Mouse (Mus musculus) heart, adult 11 months (tissue): Measurements from ENCODE around the gene Pou1f1.

ENCODE experiments used
- DNase-seq: peaks from one replicate; pipeline ENCODE4 v3.0.0; 2022

Gene Pou1f1

DNA sequence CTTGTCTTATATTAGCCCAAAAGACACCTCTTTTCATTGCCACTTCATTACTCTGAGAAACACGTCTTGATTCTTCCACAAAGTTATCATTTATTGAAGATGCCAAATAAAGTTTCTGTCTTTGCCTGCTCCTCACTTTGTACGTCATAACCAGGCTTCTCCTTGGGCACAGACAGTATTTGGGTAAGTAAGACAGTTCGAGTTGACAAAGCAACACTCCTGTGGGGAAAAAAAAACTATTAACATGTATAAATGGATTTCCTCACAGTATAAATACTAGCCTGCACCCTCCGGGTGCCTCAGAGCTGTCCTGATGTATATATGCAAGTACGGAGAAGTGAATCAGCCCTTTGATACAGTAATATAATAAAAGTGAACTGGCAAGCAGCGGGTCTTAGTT, at the start of gene Pou1f1:
Gene Pou1f1, plus strand, starts transcription at position 301 of the 400 bp plus-strand sequence.
- DNase-seq, result no peak

DNA sequence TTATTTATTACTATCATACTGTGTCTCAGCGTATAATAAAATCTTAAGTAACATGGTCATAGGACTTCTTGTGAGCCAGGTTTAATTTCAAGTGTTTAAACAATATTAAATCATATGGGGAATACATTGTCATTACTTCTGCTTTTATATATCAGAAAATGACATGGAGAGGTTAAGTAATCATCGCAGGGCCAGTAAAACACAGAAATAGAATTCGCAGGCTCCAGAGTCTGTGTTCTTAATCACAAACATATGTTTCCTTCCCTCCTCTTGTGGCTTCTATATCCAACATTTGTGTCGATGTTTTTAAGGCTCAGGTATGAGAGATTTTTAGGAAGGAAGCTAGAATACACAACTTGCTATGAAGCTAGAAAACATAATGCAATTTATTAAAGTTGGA, 49.7 kb upstream of the Pou1f1 start:
- no peak for DNase-seq

GRCm38 (mm10) chr16:65472472-65473001, 47.8 kb upstream of the Pou1f1 start:
- DNase-seq, result no peak

- no peak for DNase-seq
Observed at GRCm38 (mm10) chr16:65485726-65486125, 34.6 kb upstream of the Pou1f1 start.

GRCm38 (mm10) chr16:65496030-65496429, 24.3 kb upstream of the Pou1f1 start:
- DNase-seq, result no peak

- no peak for DNase-seq
Observed at GRCm38 (mm10) chr16:65497049-65497448, 23.3 kb upstream of the Pou1f1 start.

DNA sequence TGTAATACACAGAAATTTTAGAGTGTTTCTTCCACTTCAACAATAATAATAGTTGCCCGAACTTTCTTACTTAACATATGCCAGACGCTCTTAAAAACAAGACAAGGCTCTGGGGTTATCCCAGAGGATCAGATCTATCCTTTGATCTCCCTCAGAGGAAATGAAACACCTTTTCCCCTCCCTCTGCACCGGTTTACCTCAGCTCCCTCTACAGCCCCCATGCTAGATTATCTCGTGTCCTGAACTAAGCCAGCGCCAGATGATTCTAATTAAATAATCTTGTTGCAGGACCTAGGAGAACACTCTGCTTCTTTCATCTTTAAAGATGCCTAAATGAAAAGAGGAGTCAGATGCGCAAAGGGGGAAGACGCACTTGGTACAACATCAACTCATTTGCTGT, 6.1 kb upstream of the Pou1f1 start:
- DNase-seq, result no peak

DNA sequence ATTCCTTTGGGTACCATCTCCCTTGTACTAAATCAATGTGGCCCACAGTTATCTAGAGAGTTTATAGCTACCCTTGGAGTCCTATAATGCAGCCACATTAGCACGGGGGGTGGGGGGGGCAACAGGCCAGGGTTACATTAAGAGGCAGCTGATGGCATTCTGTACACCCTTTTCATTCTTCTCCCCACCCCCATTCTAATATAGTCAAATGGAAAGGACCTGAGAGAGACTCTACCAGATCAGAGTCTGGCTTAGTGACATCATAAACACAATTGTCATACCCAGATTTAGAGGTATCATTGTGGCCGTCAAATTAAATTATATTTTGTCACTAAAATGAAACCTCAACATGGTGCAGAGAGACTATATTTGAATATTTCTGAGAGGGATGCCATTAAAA, 5.7 kb downstream of the Pou1f1 start:
- no peak for DNase-seq

GRCm38 (mm10) chr16:65526695-65527094, 6.4 kb downstream of the Pou1f1 start:
- no peak for DNase-seq

DNA sequence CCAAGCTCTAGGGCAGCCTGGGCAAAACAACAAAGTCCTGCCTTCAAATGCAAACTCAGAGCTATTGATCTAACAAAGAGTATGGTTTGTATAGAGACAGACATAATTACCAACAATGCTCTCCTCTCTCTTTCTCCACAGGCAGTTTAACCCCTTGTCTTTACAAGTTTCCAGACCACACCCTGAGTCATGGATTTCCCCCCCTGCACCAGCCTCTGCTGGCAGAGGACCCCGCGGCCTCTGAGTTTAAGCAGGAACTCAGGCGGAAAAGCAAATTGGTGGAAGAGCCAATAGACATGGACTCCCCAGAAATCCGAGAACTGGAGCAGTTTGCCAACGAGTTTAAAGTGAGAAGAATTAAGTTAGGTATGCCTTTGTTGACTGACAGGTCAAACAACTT, 9.3 kb downstream of the Pou1f1 start:
- no peak for DNase-seq

- DNase-seq, result no peak
Observed at GRCm38 (mm10) chr16:65531663-65532062, 11.4 kb downstream of the Pou1f1 start.

- DNase-seq, result no peak
Observed at GRCm38 (mm10) chr16:65533315-65533999, 13.1 kb downstream of the Pou1f1 start.

- DNase-seq, result no peak
Observed at GRCm38 (mm10) chr16:65543676-65544293, 23.5 kb downstream of the Pou1f1 start.

GRCm38 (mm10) chr16:65548960-65549359, 28.6 kb downstream of the Pou1f1 start:
- DNase-seq, result no peak

GRCm38 (mm10) chr16:65550814-65551213, 30.5 kb downstream of the Pou1f1 start:
- peak; percentile 68 for DNase-seq

DNA sequence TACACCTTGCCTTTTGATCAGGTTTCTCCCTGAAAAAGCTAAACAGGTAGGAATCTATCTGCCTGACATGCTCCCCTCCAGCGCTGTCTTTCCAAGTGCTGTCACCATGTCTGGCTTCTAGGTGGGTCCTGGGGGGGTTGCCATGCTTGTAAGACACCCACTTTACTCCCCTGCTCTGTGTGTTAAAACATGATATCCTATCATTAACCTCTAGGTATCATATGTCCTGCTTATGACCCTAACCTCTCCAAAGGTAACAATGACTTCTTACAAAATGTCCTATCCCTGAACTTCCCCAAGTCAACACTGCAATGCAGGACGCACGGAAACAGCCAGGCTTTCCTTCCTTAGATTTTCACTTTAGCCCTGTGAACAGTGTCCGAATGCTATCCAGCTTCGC, 34.0 kb downstream of the Pou1f1 start:
- DNase-seq, result peak; percentile 87

- DNase-seq, result no peak
Observed at GRCm38 (mm10) chr16:65557369-65557768, 37.1 kb downstream of the Pou1f1 start.

DNA sequence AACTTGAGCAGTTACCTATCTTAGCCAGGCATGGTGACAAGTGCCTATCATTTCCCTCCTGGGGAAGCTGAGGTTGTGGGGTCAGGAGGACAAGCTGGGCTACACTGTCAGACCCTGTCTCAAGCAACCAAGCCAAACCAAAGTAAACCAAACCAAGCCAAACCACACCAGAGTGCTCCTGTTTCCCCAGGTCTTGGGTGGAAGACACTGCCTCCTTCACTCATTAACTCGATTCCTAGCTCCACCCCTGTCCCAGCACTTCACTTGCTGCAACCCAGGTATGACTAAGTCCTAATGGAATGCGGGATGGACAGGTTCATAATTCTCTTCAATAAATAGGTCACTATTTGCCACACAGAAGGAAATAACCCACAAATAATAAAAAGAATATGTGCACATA, 39.3 kb downstream of the Pou1f1 start:
- no peak for DNase-seq

- peak; percentile 85 for DNase-seq
Observed at GRCm38 (mm10) chr16:65560996-65561962, 41.0 kb downstream of the Pou1f1 start.

- peak; percentile 98 for DNase-seq
Observed at GRCm38 (mm10) chr16:65561963-65562863, 41.9 kb downstream of the Pou1f1 start, which contains the start of gene Chmp2b. TSS of gene Chmp2b (minus strand) at chr16:65562726.

- no peak for DNase-seq
Observed at GRCm38 (mm10) chr16:65562864-65563206, 42.5 kb downstream of the Pou1f1 start.

GRCm38 (mm10) chr16:65564306-65564705, 44.0 kb downstream of the Pou1f1 start:
- no peak for DNase-seq
